Mouse (Mus musculus) liver, embryonic 16.5 days (tissue): ENCODE data around the gene Morc3. TPM values are rescaled to one million over a fixed set of nuclear protein-coding genes. Genes with fewer than 3 reads are reported as not detected.
"Not testable (repeated sequence)": the region's sequence is repeated elsewhere in the genome, so short reads cannot be mapped to it uniquely, and the experiment has no call there.

Source experiments
- ATAC-seq: fragments of 200-750 bp; cut with Nextera tagmentation; 2 replicates; pipeline ENCODE4 v1.8.0; 2017; ENCODE audit warnings: low read depth, mild to moderate bottlenecking, moderate number of reproducible peaks, moderate library complexity
- H3K27ac ChIP-seq: fragments of 300-500 bp; sonication (generic); 2 replicates; pipeline ENCODE4 v1.5.1; 2014; ENCODE audit warnings: mild to moderate bottlenecking, low read length
- H3K27me3 ChIP-seq: fragments of 300-500 bp; sonication (generic); 2 replicates; pipeline ENCODE4 v1.6.1; 2014; ENCODE audit warnings: low read depth, low read length, mixed read lengths; ENCODE audit not compliant: control insufficient read depth, insufficient read depth
- H3K36me3 ChIP-seq: fragments of 300-500 bp; sonication (generic); 2 replicates; pipeline ENCODE4 v1.6.1; 2014; ENCODE audit warnings: mild to moderate bottlenecking; ENCODE audit not compliant: control insufficient read depth, insufficient read depth
- H3K4me1 ChIP-seq: fragments of 300-500 bp; sonication (generic); 2 replicates; pipeline ENCODE4 v1.6.1; 2014; ENCODE audit warnings: low read depth, low read length, mixed read lengths; ENCODE audit not compliant: control insufficient read depth
- H3K4me2 ChIP-seq: fragments of 300-500 bp; sonication (generic); 2 replicates; pipeline ENCODE4 v1.6.1; 2014; ENCODE audit warnings: low read depth, low read length, mixed read lengths
- H3K4me3 ChIP-seq: fragments of 300-500 bp; sonication (generic); 2 replicates; pipeline ENCODE4 v1.5.1; 2014; ENCODE audit warnings: low read depth, mild to moderate bottlenecking, low read length
- H3K9ac ChIP-seq: fragments of 300-500 bp; sonication (generic); 2 replicates; pipeline ENCODE4 v1.6.1; 2014; ENCODE audit warnings: low read depth, low read length
- H3K9me3 ChIP-seq: fragments of 300-500 bp; sonication (generic); replicated peaks from 2 replicates; pipeline ENCODE4 v1.6.1; 2016; ENCODE audit warnings: low read length; ENCODE audit not compliant: control insufficient read depth
- WGBS: fragments of 180-500 bp; shearing (Covaris S2); extraction: QIAGEN DNeasy Blood & Tissue Kit; methylation state at CpG from one replicate; pipeline ENCODE4 v1.1.7; 2014; ENCODE audit not compliant: insufficient replicate concordance; 5-methylcytosine and 5-hydroxymethylcytosine counted together
- polyA plus RNA-seq: library from polyadenylated mRNA; unstranded; fragments of >200 nt; fragmentation: Nextera tagmentation; extraction: Ambion mirVana; gene quantifications from 2 replicates; pipeline ENCODE4 v1.2.1, GENCODE M21; 2015

The Morc3 gene
- polyA plus RNA-seq, 1 experiment from 2014 or later, result 15.7 TPM

DNA sequence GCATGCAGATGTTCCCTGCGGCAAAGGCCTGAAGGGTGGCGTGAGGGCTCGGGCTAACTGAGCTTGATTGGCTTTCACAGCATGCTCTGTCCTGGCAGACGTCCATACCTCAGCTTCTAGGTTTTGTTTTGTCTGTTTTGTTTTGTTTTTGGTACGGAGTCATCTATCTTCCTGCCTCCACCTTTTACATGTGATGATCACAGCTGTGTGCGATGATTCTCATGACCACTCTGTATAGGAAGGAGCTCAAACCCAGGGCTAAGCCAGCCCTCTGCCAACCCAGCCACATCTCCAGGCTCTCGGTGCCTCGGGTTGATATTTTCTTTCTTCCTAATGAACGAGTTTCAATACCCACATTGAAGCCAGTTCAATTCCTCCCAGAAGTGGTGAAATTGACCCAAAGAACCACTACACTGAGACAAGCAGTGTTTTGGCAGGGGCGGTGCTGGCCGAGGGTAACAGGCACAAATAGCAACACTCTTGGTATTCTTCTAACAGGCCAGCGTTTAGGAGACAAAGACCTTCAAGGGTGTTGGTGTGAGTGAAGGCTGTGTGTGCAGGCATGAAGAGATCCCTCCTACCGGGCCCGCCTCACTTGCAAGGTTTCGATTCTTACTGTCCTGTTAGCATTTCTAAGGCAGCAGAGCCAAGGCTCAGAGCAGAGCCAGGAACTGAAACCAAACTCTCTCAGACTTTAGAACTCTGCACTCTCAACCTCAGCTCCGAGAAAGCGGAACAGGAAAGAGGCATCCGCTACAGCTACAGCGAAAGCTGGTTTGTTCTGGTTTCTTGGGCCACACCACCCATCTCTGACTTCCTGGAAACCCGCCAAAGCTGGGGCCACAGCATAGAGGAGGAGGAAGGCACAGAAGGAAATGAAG, 15.8 kb upstream of the Morc3 start:
- H3K9ac ChIP-seq, result peak overlapping the region; percentile 56
- WGBS, result 25% methylated on average over 20 of the region's 20 CpGs
- H3K4me1 ChIP-seq, result peaks cover 36% of the 10 kb centered on the region

DNA sequence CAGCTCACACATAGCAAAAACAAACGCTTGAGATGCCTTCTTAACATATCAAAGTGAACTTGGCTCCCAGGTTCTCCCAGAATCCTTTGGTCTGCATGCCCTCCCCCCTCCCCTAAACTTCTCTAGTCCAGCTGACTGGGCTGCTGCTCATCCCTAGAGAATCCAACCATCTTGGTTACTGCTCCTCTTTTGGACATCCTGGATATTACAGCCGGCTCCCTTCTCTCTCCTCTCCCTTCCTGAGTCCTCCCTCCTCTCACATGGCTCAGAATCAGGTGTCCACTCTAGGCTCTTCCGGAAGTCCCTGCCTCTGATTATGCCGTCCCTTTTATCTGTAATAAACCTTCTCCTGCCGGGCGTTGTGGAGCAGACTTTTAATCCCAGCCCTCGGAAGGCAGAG, 15.1 kb upstream of the Morc3 start:
- Histone ChIP-seq H3K9me3 (no peaks in the 10 kb centered on the region), H3K9ac (no peak overlapping the region), H3K27me3 (no peaks in the 10 kb centered on the region), H3K4me2 (peak overlapping the region; percentile 50), H3K36me3 (peaks cover 4% of the 10 kb centered on the region), H3K4me3 (peak overlapping the region; percentile 49), H3K4me1 (peaks cover 36% of the 10 kb centered on the region), H3K27ac (peak overlapping the region; percentile 90)
- no peak for ATAC-seq
- 21% methylated on average over 7 of the region's 7 CpGs for WGBS

More for the DNA sequence above, 15.8 kb upstream of the Morc3 start:
- Histone ChIP-seq H3K27me3 (no peaks in the 10 kb centered on the region), H3K27ac (peak overlapping the region; percentile 90), H3K36me3 (peaks cover 11% of the 10 kb centered on the region), H3K4me2 (peak overlapping the region; percentile 50), H3K4me3 (peak overlapping the region; percentile 49), H3K9me3 (peaks cover 4% of the 10 kb centered on the region)
- peak; percentile 71 for ATAC-seq

- Histone ChIP-seq H3K36me3 (no peaks in the 10 kb centered on the region), H3K27ac (no peak overlapping the region; the same call in 1 of the 2 replicates), H3K27me3 (no peaks in the 10 kb centered on the region), H3K4me3 (no peak overlapping the region), H3K9me3 (no peaks in the 10 kb centered on the region), H3K4me1 (peaks cover 36% of the 10 kb centered on the region), H3K4me2 (no peak overlapping the region), H3K9ac (no peak overlapping the region)
- ATAC-seq, result no peak
- 66% methylated on average over 5 of the region's 5 CpGs for WGBS
These were observed 14.6 kb upstream of the Morc3 start for GRCm38 (mm10) chr16:93817371-93817770.

GRCm38 (mm10) chr16:93818691-93819324, 13.1 kb upstream of the Morc3 start:
- H3K27me3 ChIP-seq, result no peaks in the 10 kb centered on the region
- peak overlapping the region; percentile 87 for H3K27ac ChIP-seq
- H3K4me1 ChIP-seq, result peaks cover 36% of the 10 kb centered on the region
- no peaks in the 10 kb centered on the region for H3K36me3 ChIP-seq
- H3K9me3 ChIP-seq, result no peaks in the 10 kb centered on the region; the same call in 1 of the 2 replicates
- WGBS, result 7% methylated on average over 12 of the region's 12 CpGs
- H3K9ac ChIP-seq, result peak overlapping the region; percentile 49; the same call in 1 of the 2 replicates
- peak overlapping the region; percentile 57 for H3K4me2 ChIP-seq
- H3K4me3 ChIP-seq, result peak overlapping the region; percentile 30
- peak; percentile 64 for ATAC-seq

GRCm38 (mm10) chr16:93819325-93819696, 12.6 kb upstream of the Morc3 start:
- H3K27ac ChIP-seq, result peak overlapping the region; percentile 87
- H3K4me2 ChIP-seq, result peak overlapping the region; percentile 57
- no peak for ATAC-seq
- no peaks in the 10 kb centered on the region for H3K27me3 ChIP-seq
- no peaks in the 10 kb centered on the region; the same call in 1 of the 2 replicates for H3K9me3 ChIP-seq
- peak overlapping the region; percentile 49; the same call in 1 of the 2 replicates for H3K9ac ChIP-seq
- peaks cover 36% of the 10 kb centered on the region for H3K4me1 ChIP-seq
- 21% methylated on average over 4 of the region's 4 CpGs for WGBS
- H3K4me3 ChIP-seq, result no peak overlapping the region
- H3K36me3 ChIP-seq, result no peaks in the 10 kb centered on the region

GRCm38 (mm10) chr16:93820040-93820439, 11.9 kb upstream of the Morc3 start:
- no peak overlapping the region for H3K4me2 ChIP-seq
- 38% methylated on average over 1 of the region's 1 CpGs for WGBS

DNA sequence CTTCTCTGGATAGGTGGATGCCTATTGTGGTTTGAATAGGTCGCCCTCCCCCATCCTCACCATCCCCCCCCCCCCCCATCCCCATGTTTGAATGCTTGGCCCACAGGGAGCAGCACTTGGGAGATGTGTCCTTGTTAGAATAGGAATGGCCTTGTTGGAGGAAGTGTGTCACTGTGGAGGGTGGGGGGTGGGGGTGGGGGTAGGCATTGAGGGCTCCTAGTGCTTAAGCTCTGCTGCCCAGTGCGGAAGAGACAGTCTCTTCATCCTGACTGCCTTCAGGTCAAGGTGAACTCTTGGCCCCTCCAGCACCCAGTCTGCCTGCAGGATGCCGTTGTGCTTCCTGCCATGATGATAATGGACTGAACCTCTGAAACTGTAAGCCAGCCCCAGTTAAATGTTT, 10.2 kb upstream of the Morc3 start:
- no peak for ATAC-seq
- WGBS, result 84% methylated on average over 3 of the region's 3 CpGs
- H3K9me3 ChIP-seq, result no peaks in the 10 kb centered on the region; the same call in 1 of the 2 replicates
- no peak overlapping the region for H3K4me3 ChIP-seq
- H3K27me3 ChIP-seq, result no peaks in the 10 kb centered on the region
- H3K4me1 ChIP-seq, result peaks cover 27% of the 10 kb centered on the region
- H3K36me3 ChIP-seq, result no peaks in the 10 kb centered on the region
- no peak overlapping the region for H3K9ac ChIP-seq
- H3K4me2 ChIP-seq, result no peak overlapping the region
- no peak overlapping the region for H3K27ac ChIP-seq

More at GRCm38 (mm10) chr16:93820040-93820439, 11.9 kb upstream of the Morc3 start:
- no peak for ATAC-seq
- H3K9ac ChIP-seq, result no peak overlapping the region
- H3K27ac ChIP-seq, result no peak overlapping the region
- H3K4me3 ChIP-seq, result no peak overlapping the region
- no peaks in the 10 kb centered on the region for H3K36me3 ChIP-seq
- no peaks in the 10 kb centered on the region; the same call in 1 of the 2 replicates for H3K9me3 ChIP-seq
- no peaks in the 10 kb centered on the region for H3K27me3 ChIP-seq
- peaks cover 36% of the 10 kb centered on the region for H3K4me1 ChIP-seq

- ATAC-seq, H3K9ac ChIP-seq, H3K27me3 ChIP-seq, H3K9me3 ChIP-seq, H3K36me3 ChIP-seq, H3K4me2 ChIP-seq, H3K27ac ChIP-seq, H3K4me3 ChIP-seq: not testable (repeated sequence)
- 63% methylated on average over 4 of the region's 8 CpGs for WGBS
- H3K4me1 ChIP-seq, result peaks cover 20% of the 10 kb centered on the region
These were observed 9.3 kb upstream of the Morc3 start for GRCm38 (mm10) chr16:93822433-93823225.
